Mouse (Mus musculus): ENCODE results near the gene Tmprss3. TPM values are rescaled to one million over a fixed set of nuclear protein-coding genes. Genes with fewer than 3 reads are reported as not detected.

The Tmprss3 gene
- total RNA-seq, 4 experiments from 2014 or later: not detected

GRCm38 (mm10) chr17:31195207-31195606 lies 3.6 kb downstream of the Tmprss3 start:
- DNase-seq (ENCODE audit: low spot score in 2 of 2): no peak

- no peak for DNase-seq (ENCODE audit: low spot score in 2 of 2)
Measured at GRCm38 (mm10) chr17:31193360-31193759, 5.4 kb downstream of the Tmprss3 start.

- DNase-seq (ENCODE audit: low spot score in 2 of 2): no peak
Measured at GRCm38 (mm10) chr17:31192663-31193062, 6.1 kb downstream of the Tmprss3 start.

GRCm38 (mm10) chr17:31191825-31192224 lies 7.0 kb downstream of the Tmprss3 start:
- no peak for DNase-seq (ENCODE audit: low spot score in 2 of 2)

- peak; percentile 18 to 25 for DNase-seq (ENCODE audit: low spot score in 2 of 2)
Measured at GRCm38 (mm10) chr17:31187370-31187769, 11.4 kb downstream of the Tmprss3 start.

GRCm38 (mm10) chr17:31184269-31184990 lies 14.3 kb downstream of the Tmprss3 start:
- DNase-seq (ENCODE audit: low spot score in 2 of 2): no peak

GRCm38 (mm10) chr17:31183180-31183974 lies 15.4 kb downstream of the Tmprss3 start:
- no peak for DNase-seq (ENCODE audit: low spot score in 2 of 2)

- DNase-seq (ENCODE audit: low spot score in 2 of 2): no peak
Measured at GRCm38 (mm10) chr17:31181490-31181889, 17.3 kb downstream of the Tmprss3 start.

- DNase-seq (ENCODE audit: low spot score in 2 of 2): no peak
Measured at GRCm38 (mm10) chr17:31176321-31176720, 22.5 kb downstream of the Tmprss3 start.

- DNase-seq (ENCODE audit: low spot score in 2 of 2): no peak
Measured at GRCm38 (mm10) chr17:31169796-31170195, 29.0 kb downstream of the Tmprss3 start.

- no peak for DNase-seq (ENCODE audit: low spot score in 2 of 2)
Measured at GRCm38 (mm10) chr17:31165127-31165526, 33.6 kb downstream of the Tmprss3 start, which contains the start of gene Tff1. Gene Tff1 (minus strand): TSS chr17:31165277.

- DNase-seq (ENCODE audit: low spot score in 2 of 2): no peak
Measured at GRCm38 (mm10) chr17:31163821-31164220, 35.0 kb downstream of the Tmprss3 start.

GRCm38 (mm10) chr17:31162607-31163006 lies 36.2 kb downstream of the Tmprss3 start:
- no peak for DNase-seq (ENCODE audit: low spot score in 2 of 2)

GRCm38 (mm10) chr17:31160291-31160690 lies 38.5 kb downstream of the Tmprss3 start:
- no peak for DNase-seq (ENCODE audit: low spot score in 2 of 2)

- no peak for DNase-seq (ENCODE audit: low spot score in 2 of 2)
Measured at GRCm38 (mm10) chr17:31157921-31158320, 40.9 kb downstream of the Tmprss3 start.

GRCm38 (mm10) chr17:31153785-31154184 lies 45.0 kb downstream of the Tmprss3 start:
- DNase-seq (ENCODE audit: low spot score in 2 of 2): no peak

GRCm38 (mm10) chr17:31152966-31153499 lies 45.7 kb downstream of the Tmprss3 start:
- no peak for DNase-seq (ENCODE audit: low spot score in 2 of 2)

- no peak for DNase-seq (ENCODE audit: low spot score in 2 of 2)
Measured at GRCm38 (mm10) chr17:31152512-31152911, 46.3 kb downstream of the Tmprss3 start.

- DNase-seq (ENCODE audit: low spot score in 2 of 2): no peak
Measured at GRCm38 (mm10) chr17:31145998-31146397, 52.8 kb downstream of the Tmprss3 start.

- no peak for DNase-seq (ENCODE audit: low spot score in 2 of 2)
Measured at GRCm38 (mm10) chr17:31144040-31145037, 54.4 kb downstream of the Tmprss3 start, which contains the start of gene Tff2. Gene Tff2 (minus strand): TSS chr17:31144282.

- DNase-seq (ENCODE audit: low spot score in 2 of 2): no peak
Measured at GRCm38 (mm10) chr17:31142116-31142515, 56.7 kb downstream of the Tmprss3 start.
